Mouse (Mus musculus): Measurements from ENCODE around the gene Tns2.

Gene Tns2

GRCm38 (mm10) chr15:102091688-102092087 is 8.5 kb upstream of the Tns2 start:
- DNase-seq (ENCODE audit: low read depth, low spot score): no peak

- no peak for DNase-seq (ENCODE audit: low read depth, low spot score)
Observed at GRCm38 (mm10) chr15:102092222-102092621, 8.0 kb upstream of the Tns2 start.

GRCm38 (mm10) chr15:102094157-102094556 is 6.1 kb upstream of the Tns2 start:
- DNase-seq (ENCODE audit: low read depth, low spot score): no peak

- DNase-seq (ENCODE audit: low read depth, low spot score): no peak
Observed at GRCm38 (mm10) chr15:102094988-102095387, 5.2 kb upstream of the Tns2 start.

GRCm38 (mm10) chr15:102097147-102097915 is 2.9 kb upstream of the Tns2 start:
- no peak for DNase-seq (ENCODE audit: low read depth, low spot score)

- no peak for DNase-seq (ENCODE audit: low read depth, low spot score)
Observed at GRCm38 (mm10) chr15:102097991-102098555, 2.1 kb upstream of the Tns2 start.

- no peak for DNase-seq (ENCODE audit: low read depth, low spot score)
Observed at GRCm38 (mm10) chr15:102099260-102099659, 953 bp upstream of the Tns2 start.

- no peak for DNase-seq (ENCODE audit: low read depth, low spot score)
Observed at GRCm38 (mm10) chr15:102099771-102100160, 447 bp upstream of the Tns2 start.

GRCm38 (mm10) chr15:102100996-102101671 is 921 bp downstream of the Tns2 start:
- no peak for DNase-seq (ENCODE audit: low read depth, low spot score)

- DNase-seq (ENCODE audit: low read depth, low spot score): no peak
Observed at GRCm38 (mm10) chr15:102101672-102102541, 1.7 kb downstream of the Tns2 start.

- DNase-seq (ENCODE audit: low read depth, low spot score): no peak
Observed at GRCm38 (mm10) chr15:102102548-102103121, 2.4 kb downstream of the Tns2 start.

- no peak for DNase-seq (ENCODE audit: low read depth, low spot score)
Observed at GRCm38 (mm10) chr15:102103371-102103946, 3.2 kb downstream of the Tns2 start.

- no peak for DNase-seq (ENCODE audit: low read depth, low spot score)
Observed at GRCm38 (mm10) chr15:102103947-102104555, 3.8 kb downstream of the Tns2 start.

GRCm38 (mm10) chr15:102105360-102105759 is 5.1 kb downstream of the Tns2 start:
- DNase-seq (ENCODE audit: low read depth, low spot score): no peak

- DNase-seq (ENCODE audit: low read depth, low spot score): no peak
Observed at GRCm38 (mm10) chr15:102105764-102106730, 5.8 kb downstream of the Tns2 start.

GRCm38 (mm10) chr15:102106754-102107456 is 6.7 kb downstream of the Tns2 start:
- DNase-seq (ENCODE audit: low read depth, low spot score): no peak

- no peak for DNase-seq (ENCODE audit: low read depth, low spot score)
Observed at GRCm38 (mm10) chr15:102107689-102108573, 7.7 kb downstream of the Tns2 start.

All from telencephalon, adult 2 months (tissue).